Mouse (Mus musculus) bone marrow macrophage, adult 2 months (primary cell): ENCODE results near the gene Ngb.

Source experiments
- CTCF ChIP-seq: IDR thresholded peaks from 2 replicates; pipeline ENCODE4 v1.5.1; 2012; ENCODE audit warnings: low read depth, mild to moderate bottlenecking, low read length, moderate library complexity
- POLR2A ChIP-seq: IDR thresholded peaks from 2 replicates; pipeline ENCODE4 v1.6.1; 2012; ENCODE audit warnings: mild to moderate bottlenecking, low read depth, low read length, borderline replicate concordance

- no peak for TF ChIP-seq CTCF
- no peak for TF ChIP-seq POLR2A
These were observed 54.8 kb downstream of the Ngb start for GRCm38 (mm10) chr12:87047536-87047935.
